Mouse (Mus musculus): ENCODE results near the gene Abcb8. TPM values are rescaled to one million over a fixed set of nuclear protein-coding genes. Genes with fewer than 3 reads are reported as not detected.

The Abcb8 gene
- total RNA-seq, 2 experiments from 2014 or later: 52.3 to 54.1 TPM

DNA sequence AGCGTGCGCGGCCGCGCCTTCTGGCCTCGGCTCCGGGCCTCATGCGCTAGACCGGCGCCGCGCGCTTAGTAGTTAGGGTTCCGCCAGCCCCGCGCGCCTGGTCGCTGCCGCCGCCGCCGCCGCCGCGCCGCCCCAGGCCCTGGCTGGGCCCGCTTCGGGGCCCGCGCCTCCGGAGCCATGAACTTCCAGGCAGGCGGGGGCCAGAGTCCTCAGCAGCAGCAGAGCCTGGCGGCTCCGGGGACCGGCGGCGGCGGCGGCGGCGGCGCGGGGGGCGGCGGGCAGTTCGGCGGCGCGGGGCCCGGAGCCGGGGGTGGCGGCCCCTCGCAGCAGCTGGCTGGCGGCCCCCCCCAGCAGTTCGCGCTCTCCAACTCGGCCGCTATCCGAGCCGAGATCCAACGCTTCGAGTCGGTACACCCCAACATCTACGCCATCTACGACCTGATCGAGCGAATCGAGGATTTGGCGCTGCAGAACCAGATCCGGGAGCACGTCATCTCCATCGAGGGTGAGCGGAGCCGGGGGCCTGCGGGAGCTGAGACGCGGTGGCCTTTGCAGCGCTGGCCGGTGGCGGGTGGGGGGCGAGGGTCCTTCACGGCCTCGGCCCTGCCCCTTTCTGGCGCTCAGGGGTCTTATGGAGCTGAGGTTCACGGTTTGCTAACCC is 58.7 kb downstream of the Abcb8 start, which contains the start of gene Agap3:
TSS of gene Agap3 (plus strand) at position 148 of the 661 bp plus-strand sequence.
- peak in 1 of 2 experiments; percentile 39 for DNase-seq (ENCODE audit: extremely low spot score in 1 of 2, low spot score in 1 of 2)

DNA sequence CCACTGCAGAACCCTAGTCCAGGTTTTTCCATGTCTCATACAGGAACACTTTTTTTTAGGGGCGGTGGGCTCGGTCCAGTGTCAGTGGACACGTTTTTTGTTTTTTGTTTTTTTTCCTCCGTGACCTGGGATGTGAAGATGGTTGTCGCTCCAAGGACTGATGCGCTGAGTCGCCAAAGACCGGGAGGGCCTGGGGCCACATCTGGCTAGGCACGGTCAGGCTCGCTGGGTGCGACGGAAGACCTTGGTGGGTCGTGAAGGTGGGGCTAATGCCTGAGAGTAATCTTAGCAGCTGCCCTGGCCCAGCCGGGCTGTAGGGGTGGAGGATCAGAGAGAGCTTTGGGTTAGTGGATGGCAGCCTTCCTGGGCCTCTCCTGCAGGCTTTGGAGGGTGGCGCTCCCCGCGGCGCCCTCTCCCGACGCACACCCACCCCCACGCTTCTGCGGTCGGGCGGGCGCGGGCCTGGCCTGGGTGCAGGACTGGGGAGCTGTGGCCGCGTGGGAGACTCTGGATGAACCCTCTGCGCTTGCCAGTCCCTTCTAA is 59.3 kb downstream of the Abcb8 start:
- peak in 1 of 2 experiments; percentile 32 for DNase-seq (ENCODE audit: extremely low spot score in 1 of 2, low spot score in 1 of 2)

DNA sequence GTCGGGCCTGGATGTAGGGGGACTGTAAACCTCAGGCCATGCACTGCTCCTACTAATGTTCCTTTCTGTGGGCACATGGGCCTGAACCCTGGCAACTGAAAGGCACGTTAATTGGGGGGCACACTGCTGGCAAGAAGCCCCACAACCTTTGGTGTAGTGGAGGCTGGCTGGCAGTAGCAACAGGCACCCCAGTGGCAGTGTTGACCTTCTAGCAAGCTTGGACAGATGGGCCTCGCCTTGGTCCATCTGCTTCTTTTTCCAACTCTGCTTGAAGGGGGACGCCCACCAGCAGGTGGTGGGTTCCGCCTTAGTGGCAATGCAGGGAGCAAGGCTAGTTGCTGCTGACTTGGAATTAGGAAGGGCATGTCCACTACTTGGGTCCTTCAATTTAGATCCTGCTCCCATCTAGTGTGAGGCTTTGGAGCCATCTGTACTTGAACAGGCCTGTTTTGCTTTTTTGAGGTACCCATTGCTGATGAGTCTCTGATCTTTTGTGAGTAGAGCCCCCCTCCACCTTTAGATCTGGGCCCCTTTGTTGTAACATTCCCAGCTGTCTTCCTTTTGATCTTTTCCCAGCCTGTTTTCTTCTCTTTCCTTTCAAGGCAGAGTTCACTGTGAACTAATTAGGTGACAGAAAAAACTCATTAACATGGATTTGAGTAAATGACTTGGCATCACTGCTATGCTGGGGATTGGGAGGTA is 60.0 kb downstream of the Abcb8 start:
- DNase-seq (ENCODE audit: extremely low spot score in 1 of 2, low spot score in 1 of 2): no peak

DNA sequence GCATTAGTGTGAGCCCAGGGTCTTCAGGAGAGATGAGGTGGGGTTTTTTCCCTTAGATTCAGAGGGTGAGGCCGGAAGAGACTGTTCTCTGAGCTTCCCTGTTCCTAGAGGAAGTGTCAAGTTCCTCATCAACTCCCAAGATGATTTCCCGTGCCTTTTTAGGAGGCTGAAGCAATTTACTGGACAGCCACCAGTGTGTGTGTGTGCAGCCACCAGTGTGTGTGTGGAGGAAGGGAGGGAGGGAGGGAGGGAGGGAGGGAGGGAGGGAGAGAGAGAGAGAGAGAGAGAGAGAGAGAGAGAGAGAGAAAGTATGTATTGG is 60.5 kb downstream of the Abcb8 start:
- DNase-seq (ENCODE audit: extremely low spot score in 1 of 2, low spot score in 1 of 2): no peak

DNA sequence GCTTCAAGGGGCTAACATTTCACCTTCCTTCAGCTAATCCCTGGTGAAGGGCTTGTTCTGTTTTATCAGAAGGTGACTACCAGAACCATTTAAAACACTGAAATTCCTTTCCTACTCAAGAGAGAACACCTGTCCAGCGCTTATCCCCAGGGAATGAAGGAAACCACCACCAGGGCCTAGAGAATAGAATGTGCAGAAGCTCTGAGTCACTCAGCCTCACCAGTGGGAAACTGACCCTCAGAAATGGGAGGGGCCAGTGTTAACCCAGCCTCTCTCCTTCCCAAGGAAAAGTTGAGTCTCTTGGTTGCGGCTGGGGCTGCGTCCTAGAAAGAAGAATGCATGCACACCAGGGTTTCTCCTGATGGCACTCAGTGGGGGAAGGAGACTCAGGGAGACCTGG is 61.6 kb downstream of the Abcb8 start:
- no peak for DNase-seq (ENCODE audit: extremely low spot score in 1 of 2, low spot score in 1 of 2)

DNA sequence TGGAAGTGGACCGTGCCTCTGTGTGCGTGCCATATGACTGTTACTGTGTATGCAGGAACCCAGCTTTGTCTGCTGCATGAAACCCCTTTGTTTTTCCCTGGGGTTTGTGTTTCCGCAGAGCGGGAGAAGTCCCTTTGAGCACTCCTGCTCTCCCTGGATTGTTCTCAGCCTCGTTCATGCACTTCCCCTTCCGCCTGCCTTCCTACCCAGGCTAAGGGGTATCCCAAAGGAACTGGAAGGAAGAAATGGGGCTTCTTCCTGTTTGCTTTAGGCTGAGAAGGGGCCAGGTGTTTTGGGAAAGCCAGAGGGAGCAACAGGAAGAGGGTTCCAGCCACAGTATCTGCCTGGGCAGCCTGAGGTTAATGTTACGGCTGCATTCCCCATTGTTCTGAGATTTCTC is 62.1 kb downstream of the Abcb8 start:
- DNase-seq (ENCODE audit: extremely low spot score in 1 of 2, low spot score in 1 of 2): no peak

Other genes starting within 250 kb of the Abcb8 start
- 10 to 100 TPM in 1 of 2 experiments, 1 to 10 TPM in 1; 9.9 to 12.0 TPM for gene Nupl2, start 228.7 kb upstream of the Abcb8 start, total RNA-seq (2021)
- 10 to 100 TPM; 20.1 to 21.9 TPM for gene Kcnh2, start 42.1 kb upstream of the Abcb8 start, total RNA-seq (2021)
- gene Nos3, start 28.9 kb upstream of the Abcb8 start, total RNA-seq (2021): 1 to 10 TPM; 6.7 to 8.4 TPM
- 1 to 10 TPM; 2.6 to 3.3 TPM for gene Atg9b, start 1.5 kb upstream of the Abcb8 start, total RNA-seq (2021)
- gene Asic3, start 19.7 kb downstream of the Abcb8 start, total RNA-seq (2021): under 1 TPM in 1 of 2 experiments, not detected in 1; 0.30 TPM
- gene Cdk5, start 29.9 kb downstream of the Abcb8 start, total RNA-seq (2021): 100 to 1,000 TPM; 126 to 130 TPM
- 10 to 100 TPM; 31.7 to 34.4 TPM for gene Slc4a2, start 30.2 kb downstream of the Abcb8 start, total RNA-seq (2021)
- 100 to 1,000 TPM; 119 to 121 TPM for gene Fastk, start 51.6 kb downstream of the Abcb8 start, total RNA-seq (2021)
- 10 to 100 TPM; 21.2 to 27.2 TPM for gene Tmub1, start 54.2 kb downstream of the Abcb8 start, total RNA-seq (2021)
- gene Agap3, start 58.5 kb downstream of the Abcb8 start, total RNA-seq (2021): 100 to 1,000 TPM; 611 to 653 TPM
- gene Gbx1, start 133.5 kb downstream of the Abcb8 start, total RNA-seq (2021): under 1 TPM; 0.10 to 0.16 TPM
- under 1 TPM; 0.27 to 0.52 TPM for gene Asb10, start 147.3 kb downstream of the Abcb8 start, total RNA-seq (2021)
- not detected for gene 4931409K22Rik, start 163.1 kb downstream of the Abcb8 start, total RNA-seq (2021)
- gene Abcf2, start 183.8 kb downstream of the Abcb8 start, total RNA-seq (2021): 10 to 100 TPM; 72.6 to 80.0 TPM
- gene Chpf2, start 193.1 kb downstream of the Abcb8 start, total RNA-seq (2021): 10 to 100 TPM; 55.5 to 79.0 TPM
- gene Smarcd3, start 230.7 kb downstream of the Abcb8 start, total RNA-seq (2021): 10 to 100 TPM; 91.4 to 93.2 TPM

Measured in layer of hippocampus, postnatal 25 days (tissue).